Mouse (Mus musculus): ENCODE results near the gene Dpagt1.
A peak's percentile ranks its signal among the peaks of the same experiment; 100 is the strongest.
"Not testable (repeated sequence)": the region's sequence is repeated elsewhere in the genome, so short reads cannot be mapped to it uniquely, and the experiment has no call there.

Gene Dpagt1

GRCm38 (mm10) chr9:44325768-44326370 is at the start of gene Dpagt1:
Gene Dpagt1, plus strand, starts transcription at chr9:44326019.
- no peak for DNase-seq

GRCm38 (mm10) chr9:44283183-44283582 is 42.6 kb upstream of the Dpagt1 start:
- no peak for DNase-seq

- DNase-seq: no peak
These were observed 39.5 kb upstream of the Dpagt1 start for GRCm38 (mm10) chr9:44286256-44286850.

- no peak for DNase-seq
These were observed 38.8 kb upstream of the Dpagt1 start for GRCm38 (mm10) chr9:44287003-44287400.

- DNase-seq: no peak
These were observed 38.3 kb upstream of the Dpagt1 start for GRCm38 (mm10) chr9:44287401-44288075.

- DNase-seq: no peak
These were observed 37.5 kb upstream of the Dpagt1 start, which contains the start of gene Abcg4 for GRCm38 (mm10) chr9:44288076-44288958. Gene Abcg4, minus strand, starts transcription at chr9:44288615.

- no peak for DNase-seq
These were observed 36.9 kb upstream of the Dpagt1 start for GRCm38 (mm10) chr9:44288959-44289291.

GRCm38 (mm10) chr9:44292490-44292889 is 33.3 kb upstream of the Dpagt1 start:
- DNase-seq: peak; percentile 54 to 65

GRCm38 (mm10) chr9:44300001-44300400 is 25.8 kb upstream of the Dpagt1 start:
- not testable (repeated sequence) for DNase-seq

- peak; percentile 99 for DNase-seq
These were observed 20.2 kb upstream of the Dpagt1 start, which contains the start of gene Hinfp for GRCm38 (mm10) chr9:44305466-44306079. Gene Hinfp, minus strand, starts transcription at chr9:44305671.

GRCm38 (mm10) chr9:44306532-44306931 is 19.3 kb upstream of the Dpagt1 start:
- DNase-seq: no peak

- no peak for DNase-seq
These were observed 18.6 kb upstream of the Dpagt1 start for GRCm38 (mm10) chr9:44307248-44307647.

GRCm38 (mm10) chr9:44309756-44310155 is 16.1 kb upstream of the Dpagt1 start:
- DNase-seq: no peak

- no peak for DNase-seq
These were observed 15.1 kb upstream of the Dpagt1 start for GRCm38 (mm10) chr9:44310750-44311135.

GRCm38 (mm10) chr9:44311136-44312134 is 14.4 kb upstream of the Dpagt1 start:
- DNase-seq: peak; percentile 59 to 72

- no peak for DNase-seq
These were observed 12.2 kb upstream of the Dpagt1 start for GRCm38 (mm10) chr9:44313476-44314256.

GRCm38 (mm10) chr9:44314257-44314547 is 11.6 kb upstream of the Dpagt1 start:
- DNase-seq: no peak

GRCm38 (mm10) chr9:44314910-44315309 is 10.9 kb upstream of the Dpagt1 start:
- DNase-seq: no peak

GRCm38 (mm10) chr9:44317452-44317851 is 8.4 kb upstream of the Dpagt1 start:
- DNase-seq: no peak

- no peak for DNase-seq
These were observed 7.6 kb upstream of the Dpagt1 start for GRCm38 (mm10) chr9:44318076-44318825.
